ENCODE assay signal across 8 mouse cellular contexts in genomic region chr5:115556217-115556616, GRCm38 (mm10). TPM values are rescaled to one million over a fixed set of nuclear protein-coding genes. Genes with fewer than 3 reads are reported as not detected.
A peak's percentile ranks its signal among the peaks of the same experiment; 100 is the strongest.
DNase-seq lines count a peak whose midpoint lies in the region; ATAC-seq lines count a peak whose summit lies in the region.

No protein-coding gene starts in this region.

- WGBS in forebrain, embryonic 11.5 days, result 10% methylated on average over 8 of the region's 8 CpGs
- WGBS in forebrain, embryonic 12.5 days, result 13% methylated on average over 8 of the region's 8 CpGs
- 9% methylated on average over 8 of the region's 8 CpGs for WGBS in stomach, embryonic 16.5 days

- H3K4me1 ChIP-seq in forebrain, embryonic 11.5 days (replicated peaks; ENCODE audit: control insufficient read depth, insufficient read depth, low read length), result peaks cover 8% of the 10 kb centered on the region
- H3K4me1 ChIP-seq in forebrain, embryonic 12.5 days, result peaks cover 10% of the 10 kb centered on the region
- peaks cover 17% of the 10 kb centered on the region for H3K4me1 ChIP-seq in stomach, embryonic 16.5 days (ENCODE audit: control insufficient read depth, insufficient read depth, low read length)

- no peak for ATAC-seq in forebrain, embryonic 11.5 days (replicated peaks; ENCODE audit: low FRiP score)
- ATAC-seq in forebrain, embryonic 12.5 days (ENCODE audit: low FRiP score), result no peak
- 0 out of 2 replicates have a peak, but pooled peaks have one; percentile 27 for ATAC-seq in megakaryocyte-erythroid progenitor cell, adult 5-6 weeks (replicated peaks; ENCODE audit: low FRiP score, low TSS enrichment, poor library complexity, severe bottlenecking)
- no peak for ATAC-seq in stomach, embryonic 16.5 days (ENCODE audit: insufficient read depth, low FRiP score)

- no peak overlapping the region for H3K9ac ChIP-seq in forebrain, embryonic 11.5 days (ENCODE audit: low read length)
- H3K9ac ChIP-seq in forebrain, embryonic 12.5 days, result no peak overlapping the region
- 0 out of 2 replicates have a peak overlapping the region, but pooled peaks have one; percentile 23 for H3K9ac ChIP-seq in stomach, embryonic 16.5 days (ENCODE audit: low read length)

- no peaks in the 10 kb centered on the region for H3K9me3 ChIP-seq in forebrain, embryonic 11.5 days (ENCODE audit: control insufficient read depth, low read length)
- no peaks in the 10 kb centered on the region for H3K9me3 ChIP-seq in forebrain, embryonic 12.5 days
- H3K9me3 ChIP-seq in stomach, embryonic 16.5 days (replicated peaks; ENCODE audit: control insufficient read depth, low read length), result no peaks in the 10 kb centered on the region

- H3K27me3 ChIP-seq in forebrain, embryonic 11.5 days (ENCODE audit: control insufficient read depth, insufficient read depth, low read length), result no peaks in the 10 kb centered on the region
- H3K27me3 ChIP-seq in forebrain, embryonic 12.5 days, result no peaks in the 10 kb centered on the region
- no peaks in the 10 kb centered on the region for H3K27me3 ChIP-seq in stomach, embryonic 16.5 days (ENCODE audit: control insufficient read depth, insufficient read depth, low read length)

- no peak overlapping the region for H3K4me3 ChIP-seq in forebrain, embryonic 11.5 days (ENCODE audit: low read depth, low read length)
- no peak overlapping the region for H3K4me3 ChIP-seq in forebrain, embryonic 12.5 days (replicated peaks)
- no peak overlapping the region for H3K4me3 ChIP-seq in stomach, embryonic 16.5 days (replicated peaks; ENCODE audit: low read length)

- H3K27ac ChIP-seq in forebrain, embryonic 11.5 days (ENCODE audit: low read depth, low read length), result no peak overlapping the region
- H3K27ac ChIP-seq in forebrain, embryonic 12.5 days, result no peak overlapping the region
- 0 out of 2 replicates have a peak overlapping the region, but pooled peaks have one; percentile 13 for H3K27ac ChIP-seq in stomach, embryonic 16.5 days (ENCODE audit: low read length)

- peak; percentile 87 for DNase-seq in forebrain, embryonic 11.5 days (ENCODE audit: low spot score)
- DNase-seq in R1 (ENCODE audit: low read depth, low spot score), result peak; percentile 92
- DNase-seq in embryo, embryonic 10.5 days (ENCODE audit: low spot score), result peak; percentile 93
- peak; percentile 74 to 78 for DNase-seq in heart, postnatal 36 days
- peak; percentile 73 to 85 for DNase-seq in left cerebral cortex, adult 18-20 months (ENCODE audit: low spot score in 2 of 2)

- intact Hi-C loops in heart, postnatal 36 days (cut with DNase I), result loop anchor here (1.0 kb wide), 1 partner anchor 50 kb away; the partner anchor contains the start of gene Pxn

- peaks cover 3% of the 10 kb centered on the region; the same call in 1 of the 2 replicates for H3K36me3 ChIP-seq in forebrain, embryonic 11.5 days (ENCODE audit: control insufficient read depth, insufficient read depth, low read length)
- H3K36me3 ChIP-seq in forebrain, embryonic 12.5 days (replicated peaks), result peaks cover 31% of the 10 kb centered on the region
- H3K36me3 ChIP-seq in stomach, embryonic 16.5 days (ENCODE audit: control insufficient read depth, insufficient read depth, low read length), result peaks cover 18% of the 10 kb centered on the region

- no peak overlapping the region for H3K4me2 ChIP-seq in forebrain, embryonic 11.5 days (ENCODE audit: low read depth, low read length, severe bottlenecking)
- no peak overlapping the region for H3K4me2 ChIP-seq in forebrain, embryonic 12.5 days
- H3K4me2 ChIP-seq in stomach, embryonic 16.5 days (ENCODE audit: low read depth, low read length), result no peak overlapping the region

RNA-seq across cellular contexts. Expression of gene Rplp0, which starts 3.0 kb away (rescaled TPM):
- polyA plus RNA-seq in forebrain, embryonic 11.5 days (2014; fragmentation: Nextera tagmentation; extraction: Ambion mirVana), result 1,156 and 1,197 TPM in 2 replicates
- polyA plus RNA-seq in forebrain, embryonic 12.5 days (2016; fragmentation: Nextera tagmentation; extraction: Ambion mirVana), result 860 and 944 TPM in 2 replicates
- 100 to 1,000 TPM; 650 to 668 TPM for total RNA-seq in heart, postnatal 36 days (2021)
- total RNA-seq in left cerebral cortex, adult 18-20 months (2021), result 100 to 1,000 TPM; 185 to 199 TPM
- total RNA-seq in megakaryocyte-erythroid progenitor cell, adult 5-6 weeks (2014; fragmentation: Nextera tagmentation), result 2,668 and 3,132 TPM in 2 replicates
- total RNA-seq in megakaryocyte-erythroid progenitor cell, adult 5-6 weeks (2017), result 1,591 and 2,082 TPM in 2 replicates
- polyA plus RNA-seq in stomach, embryonic 16.5 days (2015; fragmentation: Nextera tagmentation; extraction: Ambion mirVana), result 1,450 and 1,538 TPM in 2 replicates

RNA-seq across cellular contexts. Expression of gene Gcn1l1, which starts 8.8 kb away (rescaled TPM):
- 54.8 and 62.4 TPM in 2 replicates for polyA plus RNA-seq in forebrain, embryonic 11.5 days (2014; fragmentation: Nextera tagmentation; extraction: Ambion mirVana)
- polyA plus RNA-seq in forebrain, embryonic 12.5 days (2016; fragmentation: Nextera tagmentation; extraction: Ambion mirVana), result 60.4 and 67.4 TPM in 2 replicates
- total RNA-seq in heart, postnatal 36 days (2021), result 10 to 100 TPM; 43.1 to 49.5 TPM
- 10 to 100 TPM; 62.0 to 66.4 TPM for total RNA-seq in left cerebral cortex, adult 18-20 months (2021)
- total RNA-seq in megakaryocyte-erythroid progenitor cell, adult 5-6 weeks (2014; fragmentation: Nextera tagmentation), result 66.1 and 67.0 TPM in 2 replicates
- total RNA-seq in megakaryocyte-erythroid progenitor cell, adult 5-6 weeks (2017), result 31.2 and 54.2 TPM in 2 replicates
- polyA plus RNA-seq in stomach, embryonic 16.5 days (2015; fragmentation: Nextera tagmentation; extraction: Ambion mirVana), result 33.6 and 35.1 TPM in 2 replicates

RNA-seq across cellular contexts. Expression of gene Pxn, which starts 49.7 kb away (rescaled TPM):
- polyA plus RNA-seq in forebrain, embryonic 11.5 days (2014; fragmentation: Nextera tagmentation; extraction: Ambion mirVana), result 11.9 and 12.3 TPM in 2 replicates
- 24.6 and 25.3 TPM in 2 replicates for polyA plus RNA-seq in forebrain, embryonic 12.5 days (2016; fragmentation: Nextera tagmentation; extraction: Ambion mirVana)
- total RNA-seq in heart, postnatal 36 days (2021), result 10 to 100 TPM; 36.2 to 37.9 TPM
- 10 to 100 TPM; 22.2 to 25.7 TPM for total RNA-seq in left cerebral cortex, adult 18-20 months (2021)
- 31.8 and 34.0 TPM in 2 replicates for total RNA-seq in megakaryocyte-erythroid progenitor cell, adult 5-6 weeks (2014; fragmentation: Nextera tagmentation)
- 36.1 and 47.5 TPM in 2 replicates for total RNA-seq in megakaryocyte-erythroid progenitor cell, adult 5-6 weeks (2017)
- 41.9 and 44.5 TPM in 2 replicates for polyA plus RNA-seq in stomach, embryonic 16.5 days (2015; fragmentation: Nextera tagmentation; extraction: Ambion mirVana)
